8 mouse cellular contexts compared by ENCODE assay signal in genomic region chr14:76504121-76504737, GRCm38 (mm10). TPM values are rescaled to one million over a fixed set of nuclear protein-coding genes. Genes with fewer than 3 reads are reported as not detected.
A peak's percentile ranks its signal among the peaks of the same experiment; 100 is the strongest.
DNase-seq lines count a peak whose midpoint lies in the region; ATAC-seq and TF ChIP-seq lines count a peak whose summit lies in the region.

No protein-coding gene starts in this region.

- TF ChIP-seq CTCF in G1E (IDR thresholded peaks at IDR 0.05; ENCODE audit: low read depth, low read length) = no peak
- TF ChIP-seq CTCF in testis, adult 2 months (IDR thresholded peaks at IDR 0.05; ENCODE audit: control insufficient read depth, insufficient read depth, insufficient replicate concordance, low read depth, low read length) = no peak

- peak overlapping the region; percentile 91 for H3K4me2 ChIP-seq in forebrain, embryonic 15.5 days (replicated peaks)
- H3K4me2 ChIP-seq in neural tube, embryonic 14.5 days (ENCODE audit: low read depth, low read length) = peak overlapping the region; percentile 97

- intact Hi-C loops in heart, postnatal 25 days (cut with DNase I) = loop anchor here (1.0 to 5.0 kb wide), 5 partner anchors 193 to 372 kb away; no protein-coding TSS in a partner anchor

- peak; percentile 40 for DNase-seq in G1E (ENCODE audit: low spot score)
- peak; percentile 96 for DNase-seq in cerebellum, adult 11-12 months
- DNase-seq in heart, postnatal 25 days (ENCODE audit: low spot score) = peak; percentile 93
- DNase-seq in layer of hippocampus, adult 18-20 months (ENCODE audit: low spot score in 2 of 2) = peak; percentile 90 to 95
- DNase-seq in lung, adult 18-20 months = peak; percentile 93 to 94

- ATAC-seq in G1E (ENCODE audit: extremely low read depth, insufficient number of reproducible peaks, low FRiP score, poor library complexity, severe bottlenecking) = peak; percentile 55
- ATAC-seq in forebrain, embryonic 15.5 days (replicated peaks) = peak; percentile 96
- ATAC-seq in neural tube, embryonic 14.5 days (ENCODE audit: low read depth) = peak; percentile 94

- peaks cover 4% of the 10 kb centered on the region; the same call in 1 of the 2 replicates for H3K27me3 ChIP-seq in G1E (ENCODE audit: insufficient read depth, low read length)
- no peaks in the 10 kb centered on the region for H3K27me3 ChIP-seq in forebrain, embryonic 15.5 days
- H3K27me3 ChIP-seq in neural tube, embryonic 14.5 days (ENCODE audit: control insufficient read depth, insufficient read depth, low read length) = no peaks in the 10 kb centered on the region
- no peaks in the 10 kb centered on the region for H3K27me3 ChIP-seq in testis, adult 2 months (ENCODE audit: control insufficient read depth, insufficient read depth, low read length)

- H3K4me3 ChIP-seq in G1E (ENCODE audit: low read depth, low read length) = peak overlapping the region; percentile 68
- H3K4me3 ChIP-seq in forebrain, embryonic 15.5 days = peak overlapping the region; percentile 78
- H3K4me3 ChIP-seq in neural tube, embryonic 14.5 days (ENCODE audit: low read depth, low read length) = peak overlapping the region; percentile 70
- H3K4me3 ChIP-seq in testis, adult 2 months (ENCODE audit: control insufficient read depth, low read depth, low read length) = peak overlapping the region; percentile 83

- peak overlapping the region; percentile 96 for H3K9ac ChIP-seq in forebrain, embryonic 15.5 days (replicated peaks)
- H3K9ac ChIP-seq in neural tube, embryonic 14.5 days (replicated peaks; ENCODE audit: low read depth, low read length) = peak overlapping the region; percentile 89

- peaks cover 8% of the 10 kb centered on the region for H3K4me1 ChIP-seq in G1E (ENCODE audit: insufficient read depth, low read depth, low read length)
- H3K4me1 ChIP-seq in forebrain, embryonic 15.5 days = peaks cover 33% of the 10 kb centered on the region
- peaks cover 22% of the 10 kb centered on the region for H3K4me1 ChIP-seq in neural tube, embryonic 14.5 days (ENCODE audit: control insufficient read depth, insufficient read depth, low read length)
- H3K4me1 ChIP-seq in testis, adult 2 months (ENCODE audit: control insufficient read depth, insufficient read depth, low read length) = peaks cover 9% of the 10 kb centered on the region

- H3K9me3 ChIP-seq in G1E (replicated peaks) = peaks cover 30% of the 10 kb centered on the region
- H3K9me3 ChIP-seq in forebrain, embryonic 15.5 days = no peaks in the 10 kb centered on the region
- no peaks in the 10 kb centered on the region for H3K9me3 ChIP-seq in neural tube, embryonic 14.5 days (ENCODE audit: control insufficient read depth, low read length)

- no peaks in the 10 kb centered on the region for H3K36me3 ChIP-seq in G1E (replicated peaks)
- peaks cover 13% of the 10 kb centered on the region for H3K36me3 ChIP-seq in forebrain, embryonic 15.5 days
- H3K36me3 ChIP-seq in neural tube, embryonic 14.5 days (ENCODE audit: control insufficient read depth, insufficient read depth, low read length) = peaks cover 6% of the 10 kb centered on the region; the same call in 1 of the 2 replicates
- no peaks in the 10 kb centered on the region for H3K36me3 ChIP-seq in testis, adult 2 months (ENCODE audit: control insufficient read depth, insufficient read depth, low read length)

- under 1% methylated on average over 47 of the region's 52 CpGs for WGBS in forebrain, embryonic 15.5 days
- 0% methylated on average over 39 of the region's 52 CpGs for WGBS in neural tube, embryonic 14.5 days

- peak; percentile 96 for TF ChIP-seq POLR2A in testis, adult 2 months (IDR thresholded peaks at IDR 0.05; ENCODE audit: control insufficient read depth, low read depth, low read length)

- H3K27ac ChIP-seq in forebrain, embryonic 15.5 days (replicated peaks) = peak overlapping the region; percentile 100
- H3K27ac ChIP-seq in neural tube, embryonic 14.5 days (ENCODE audit: low read depth, low read length) = peak overlapping the region; percentile 98
- H3K27ac ChIP-seq in testis, adult 2 months (ENCODE audit: control insufficient read depth, insufficient read depth, low read depth, low read length) = peak overlapping the region; percentile 83

RNA-seq across cellular contexts. Expression of gene Serp2, which starts 52.5 kb away (rescaled TPM):
- not detected in 2 replicates for total RNA-seq in G1E (2014; fragmentation: Nextera tagmentation)
- total RNA-seq in G1E (2017) = not detected in 2 replicates
- not detected in 2 replicates for polyA plus RNA-seq in G1E (2012)
- polyA plus RNA-seq in forebrain, embryonic 15.5 days (2015; fragmentation: Nextera tagmentation; extraction: Ambion mirVana) = 125 and 138 TPM in 2 replicates
- total RNA-seq in heart, postnatal 25 days (2021) = 1 to 10 TPM in 1 of 2 experiments, under 1 TPM in 1; 0.47 to 1.0 TPM
- total RNA-seq in layer of hippocampus, adult 18-20 months (2021) = 100 to 1,000 TPM; 150 to 152 TPM
- 202 and 265 TPM in 2 replicates for polyA plus RNA-seq in neural tube, embryonic 14.5 days (2014; fragmentation: Nextera tagmentation; extraction: Ambion mirVana)
- 73.8 and 80.3 TPM in 2 replicates for polyA plus RNA-seq in testis, adult 2 months (2012; rRNA removed)

Comparison
In these comparisons a context has a peak if more than half of its experiments do, and no peak if none do; other contexts are left out.
1. Peak in every context shown above with its lines: DNase-seq, ATAC-seq, H3K4me3 ChIP-seq and H3K27ac ChIP-seq.
2. DNase-seq: peak in every context shown above with its lines; median percentile 96 in cerebellum, adult 11-12 months; 94 in lung, adult 18-20 months; 93 in heart, postnatal 25 days; 92 in layer of hippocampus, adult 18-20 months; 40 in G1E.
3. RNA of gene Serp2, which starts 52.5 kb away (polyA plus RNA-seq): 202 to 265 TPM in neural tube, embryonic 14.5 days, 125 to 138 TPM in forebrain, embryonic 15.5 days and 73.8 to 80.3 TPM in testis, adult 2 months; not detected in G1E; every median in the first group is over 10 times any median in the second.